Mouse (Mus musculus) spleen, adult 2 months (tissue): Measurements from ENCODE around the gene Abca6. TPM values are rescaled to one million over a fixed set of nuclear protein-coding genes. Genes with fewer than 3 reads are reported as not detected.

ENCODE experiments used
- DNase-seq, 2 experiments: peaks; one replicate each; pipeline versions ENCODE4 v3.0.0 to v3.0.0-alpha.2; 2012 to 2021; ENCODE audit warnings: low spot score in 2 of 2, low read depth in 1 of 2
- H3K27ac ChIP-seq: fragments of 200-500 bp; 2 replicates; pipeline ENCODE4 v1.5.1; 2012; ENCODE audit warnings: low read length, inconsistent platforms; ENCODE audit not compliant: insufficient read depth
- H3K27me3 ChIP-seq: fragments of 200-500 bp; 2 replicates; pipeline ENCODE4 v1.6.1; 2012; ENCODE audit warnings: mild to moderate bottlenecking, moderate library complexity, low read length, inconsistent platforms; ENCODE audit not compliant: control insufficient read depth, insufficient read depth
- H3K36me3 ChIP-seq: fragments of 200-500 bp; 2 replicates; pipeline ENCODE4 v1.6.1; 2012; ENCODE audit warnings: mild to moderate bottlenecking, low read length, inconsistent platforms; ENCODE audit not compliant: control insufficient read depth, insufficient read depth
- H3K4me1 ChIP-seq: fragments of 200-500 bp; 2 replicates; pipeline ENCODE4 v1.6.1; 2011; ENCODE audit warnings: inconsistent platforms; ENCODE audit not compliant: control insufficient read depth, insufficient read depth, insufficient read length
- H3K4me3 ChIP-seq: fragments of 200-500 bp; 2 replicates; pipeline ENCODE4 v1.5.1; 2011; ENCODE audit warnings: mild to moderate bottlenecking, inconsistent platforms; ENCODE audit not compliant: insufficient read depth, insufficient read length; ENCODE audit errors: extremely low read depth
- CTCF ChIP-seq: fragments of 200-500 bp; IDR thresholded peaks from 2 replicates; pipeline ENCODE4 v1.5.1; 2011; ENCODE audit warnings: mild to moderate bottlenecking, inconsistent platforms; ENCODE audit not compliant: insufficient read depth, insufficient read length, insufficient replicate concordance; ENCODE audit errors: extremely low read depth
- POLR2A ChIP-seq: fragments of 200-500 bp; IDR thresholded peaks from 2 replicates; pipeline ENCODE4 v1.6.1; 2011; ENCODE audit warnings: low read depth, low read length, inconsistent platforms
- WGBS: fragments of 180-500 bp; shearing (Covaris S2); methylation state at CpG from one replicate; pipeline ENCODE4 v1.1.7; 2018; 5-methylcytosine and 5-hydroxymethylcytosine counted together
- polyA plus RNA-seq: library from polyadenylated mRNA; depleted of rRNA; stranded (reverse); fragments of >200 nt; gene quantifications from 2 replicates; pipeline ENCODE4 v1.2.3, GENCODE M21; 2012

Gene Abca6
- polyA plus RNA-seq, 1 experiment = 0.04 TPM

- WGBS = 49% methylated on average over 9 of the region's 9 CpGs
- no peak for DNase-seq
- TF ChIP-seq CTCF (no peak), POLR2A (no peak)
- H3K4me1 ChIP-seq = no peaks in the 10 kb centered on the region
- no peaks in the 10 kb centered on the region for H3K27me3 ChIP-seq
- no peaks in the 10 kb centered on the region for H3K36me3 ChIP-seq
- no peak overlapping the region for H3K27ac ChIP-seq
- H3K4me3 ChIP-seq = no peak overlapping the region
Measured at GRCm38 (mm10) chr11:110284185-110284787, 32.7 kb upstream of the Abca6 start.

- Histone ChIP-seq H3K27me3 (no peaks in the 10 kb centered on the region), H3K27ac (no peak overlapping the region), H3K4me3 (no peak overlapping the region), H3K4me1 (no peaks in the 10 kb centered on the region), H3K36me3 (no peaks in the 10 kb centered on the region)
- WGBS = 41% methylated on average over 3 of the region's 3 CpGs
- no peak for DNase-seq
- no peak for TF ChIP-seq CTCF
- no peak for TF ChIP-seq POLR2A
Measured at GRCm38 (mm10) chr11:110274794-110275193, 23.2 kb upstream of the Abca6 start.

- no peak overlapping the region for H3K4me3 ChIP-seq
- TF ChIP-seq CTCF (peak; percentile 31; the same call in 1 of the 2 replicates), POLR2A (no peak)
- no peak overlapping the region for H3K27ac ChIP-seq
- peak; percentile 40 to 53 for DNase-seq
- no peaks in the 10 kb centered on the region for H3K4me1 ChIP-seq
- no peaks in the 10 kb centered on the region for H3K36me3 ChIP-seq
- 6% methylated on average over 5 of the region's 5 CpGs for WGBS
- no peaks in the 10 kb centered on the region for H3K27me3 ChIP-seq
Measured at GRCm38 (mm10) chr11:110271745-110272144, 20.2 kb upstream of the Abca6 start.

- Histone ChIP-seq H3K36me3 (no peaks in the 10 kb centered on the region), H3K27ac (no peak overlapping the region), H3K4me1 (no peaks in the 10 kb centered on the region), H3K27me3 (no peaks in the 10 kb centered on the region), H3K4me3 (peak overlapping the region; percentile 41; the same call in 1 of the 2 replicates)
- WGBS = 29% methylated on average over 8 of the region's 8 CpGs
- DNase-seq = peak; percentile 68 to 85
- no peak for TF ChIP-seq POLR2A
- TF ChIP-seq CTCF = peak; percentile 90; the same call in 1 of the 2 replicates
Measured at GRCm38 (mm10) chr11:110268244-110268844, 16.8 kb upstream of the Abca6 start.

- Histone ChIP-seq H3K27me3 (no peaks in the 10 kb centered on the region), H3K27ac (no peak overlapping the region), H3K36me3 (no peaks in the 10 kb centered on the region), H3K4me3 (no peak overlapping the region), H3K4me1 (no peaks in the 10 kb centered on the region)
- DNase-seq = no peak
- 85% methylated on average over 6 of the region's 6 CpGs for WGBS
- no peak for TF ChIP-seq POLR2A
- no peak for TF ChIP-seq CTCF
Measured at GRCm38 (mm10) chr11:110267232-110267631, 15.7 kb upstream of the Abca6 start.

- WGBS = 93% methylated on average over 11 of the region's 11 CpGs
- no peaks in the 10 kb centered on the region for H3K4me1 ChIP-seq
- TF ChIP-seq POLR2A (no peak), CTCF (no peak)
- H3K36me3 ChIP-seq = no peaks in the 10 kb centered on the region
- no peak for DNase-seq
- no peaks in the 10 kb centered on the region for H3K27me3 ChIP-seq
- H3K4me3 ChIP-seq = no peak overlapping the region
- H3K27ac ChIP-seq = no peak overlapping the region
Measured at GRCm38 (mm10) chr11:110266757-110267156, 15.2 kb upstream of the Abca6 start.

GRCm38 (mm10) chr11:110261867-110262266, 10.3 kb upstream of the Abca6 start:
- no peaks in the 10 kb centered on the region for H3K27me3 ChIP-seq
- no peaks in the 10 kb centered on the region for H3K36me3 ChIP-seq
- H3K4me1 ChIP-seq = no peaks in the 10 kb centered on the region
- WGBS = 85% methylated on average over 3 of the region's 3 CpGs
- DNase-seq = no peak
- H3K4me3 ChIP-seq = no peak overlapping the region
- no peak overlapping the region for H3K27ac ChIP-seq
- TF ChIP-seq POLR2A (no peak), CTCF (no peak)
